Mouse (Mus musculus) limb, embryonic 14.5 days (tissue): Measurements from ENCODE around the gene Mfap4. TPM values are rescaled to one million over a fixed set of nuclear protein-coding genes. Genes with fewer than 3 reads are reported as not detected.

Source experiments
- ATAC-seq: fragments of 200-750 bp; cut with Nextera tagmentation; 2 replicates; pipeline ENCODE4 v1.8.0; 2017; ENCODE audit warnings: low read depth, moderate number of reproducible peaks, moderate TSS enrichment; ENCODE audit not compliant: low FRiP score
- DNase-seq: peaks from one replicate; pipeline ENCODE4 v3.0.0-alpha.2; 2015; ENCODE audit warnings: low spot score
- H3K27ac ChIP-seq: fragments of 300-500 bp; sonication (generic); replicated peaks from 2 replicates; pipeline ENCODE4 v1.5.1; 2014; ENCODE audit warnings: low read depth, mild to moderate bottlenecking, low read length, moderate library complexity, mixed read lengths
- H3K27me3 ChIP-seq: fragments of 300-500 bp; sonication (generic); 2 replicates; pipeline ENCODE4 v1.6.1; 2014; ENCODE audit warnings: low read length, mixed read lengths; ENCODE audit not compliant: control insufficient read depth, insufficient read depth
- H3K36me3 ChIP-seq: fragments of 300-500 bp; sonication (generic); 2 replicates; pipeline ENCODE4 v1.6.1; 2014; ENCODE audit warnings: mild to moderate bottlenecking, low read length, moderate library complexity, mixed read lengths; ENCODE audit not compliant: control insufficient read depth, insufficient read depth
- H3K4me1 ChIP-seq: fragments of 300-500 bp; sonication (generic); 2 replicates; pipeline ENCODE4 v1.6.1; 2014; ENCODE audit warnings: antibody characterized with exemption, low read length, mixed read lengths; ENCODE audit not compliant: control insufficient read depth, insufficient read depth
- H3K4me2 ChIP-seq: fragments of 300-500 bp; sonication (generic); replicated peaks from 2 replicates; pipeline ENCODE4 v1.6.1; 2014; ENCODE audit warnings: low read depth, mild to moderate bottlenecking, low read length, moderate library complexity; ENCODE audit not compliant: severe bottlenecking
- H3K4me3 ChIP-seq: fragments of 300-500 bp; sonication (generic); replicated peaks from 2 replicates; pipeline ENCODE4 v1.5.1; 2014; ENCODE audit warnings: low read length
- H3K9ac ChIP-seq: fragments of 300-500 bp; sonication (generic); 2 replicates; pipeline ENCODE4 v1.6.1; 2014; ENCODE audit warnings: mild to moderate bottlenecking, low read depth, low read length, moderate library complexity; ENCODE audit not compliant: severe bottlenecking
- H3K9me3 ChIP-seq: fragments of 300-500 bp; sonication (generic); 2 replicates; pipeline ENCODE4 v1.6.1; 2016; ENCODE audit warnings: low read length; ENCODE audit not compliant: control insufficient read depth
- POLR2A ChIP-seq: fragments of 200-500 bp; IDR thresholded peaks from 2 replicates; pipeline ENCODE4 v1.8.0; 2012; ENCODE audit warnings: inconsistent platforms, mild to moderate bottlenecking, moderate library complexity, borderline replicate concordance; ENCODE audit not compliant: insufficient read depth, insufficient read length; ENCODE audit errors: extremely low read depth
- WGBS: fragments of 180-500 bp; shearing (Covaris S2); extraction: QIAGEN DNeasy Blood & Tissue Kit; methylation state at CpG from one replicate; pipeline ENCODE4 v1.1.7; 2014; 5-methylcytosine and 5-hydroxymethylcytosine counted together
- polyA plus RNA-seq, 2 experiments: library from polyadenylated mRNA; depleted of rRNA in 1 of 2; stranded (reverse) in 1 of 2; unstranded in 1 of 2; fragments of >200 nt; fragmentation: Nextera tagmentation in 1 of 2; extraction: Ambion mirVana in 1 of 2; gene quantifications; 2 replicates each; pipeline versions ENCODE4 v1.2.1 to v1.2.3; 2012 to 2014

The Mfap4 gene
- polyA plus RNA-seq, 2 experiments: 474 to 749 TPM

DNA sequence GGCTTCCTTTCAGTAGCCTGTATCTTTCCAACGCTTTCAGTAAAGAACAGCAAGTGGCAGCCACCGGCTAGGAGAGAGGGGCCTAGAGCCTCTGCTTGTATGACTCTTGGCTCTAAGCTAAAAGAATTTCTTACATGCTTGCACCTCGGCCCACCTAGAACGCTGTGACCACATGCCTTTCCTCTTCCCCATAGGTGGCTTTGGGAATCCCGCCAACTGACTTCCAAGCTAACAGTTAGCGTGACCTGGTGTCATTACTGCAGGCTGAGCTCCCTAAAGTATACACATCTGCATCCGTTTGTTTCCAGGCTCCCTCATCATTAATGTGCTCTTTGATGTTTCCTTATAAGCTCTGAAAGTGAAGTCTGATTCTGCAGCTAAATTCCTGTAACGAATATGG, 18.7 kb downstream of the Mfap4 start:
- Histone ChIP-seq H3K9me3 (no peaks in the 10 kb centered on the region), H3K4me3 (peak overlapping the region; percentile 61; the same call in 1 of the 2 replicates), H3K27ac (no peak overlapping the region), H3K36me3 (no peaks in the 10 kb centered on the region), H3K27me3 (no peaks in the 10 kb centered on the region), H3K4me1 (peaks cover 22% of the 10 kb centered on the region), H3K4me2 (peak overlapping the region; percentile 77; the same call in 1 of the 2 replicates), H3K9ac (no peak overlapping the region)
- WGBS: 36% methylated on average over 8 of the region's 8 CpGs
- no peak for ATAC-seq
- DNase-seq: peak; percentile 8
- no peak for TF ChIP-seq POLR2A

DNA sequence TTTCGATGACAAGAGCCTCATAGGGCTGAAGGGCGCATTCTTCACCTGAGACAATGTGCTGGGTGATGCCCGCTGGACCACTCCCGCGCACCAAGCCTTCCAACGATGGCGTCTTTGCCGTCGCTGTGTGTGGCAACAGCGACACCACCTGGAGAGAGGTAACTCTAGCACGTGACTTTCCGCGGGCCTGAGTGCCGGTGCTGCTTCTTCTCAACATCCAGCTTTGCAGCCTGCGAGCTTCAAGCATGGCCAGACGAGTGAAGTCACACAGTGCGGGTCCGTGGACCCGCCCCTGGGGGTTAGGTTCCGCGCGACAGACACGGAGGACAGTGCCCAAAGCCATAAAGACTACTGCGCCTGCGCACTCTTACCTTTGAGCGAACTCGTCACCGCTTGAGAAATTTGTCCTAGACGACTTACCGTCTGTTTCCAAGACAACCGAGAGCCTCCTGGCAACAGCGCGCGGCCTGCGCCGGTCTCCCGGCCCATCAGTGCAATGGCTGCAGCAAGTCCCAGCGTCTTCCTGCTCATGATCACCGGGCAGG, 19.6 kb downstream of the Mfap4 start, which contains the start of gene B9d1:
Gene B9d1 (plus strand): TSS at position 432 of the 545 bp plus-strand sequence.
- DNase-seq: peak; percentile 97
- peaks cover 22% of the 10 kb centered on the region for H3K4me1 ChIP-seq
- 1% methylated on average over 39 of the region's 39 CpGs for WGBS
- no peaks in the 10 kb centered on the region for H3K36me3 ChIP-seq
- peak; percentile 89 for ATAC-seq
- no peaks in the 10 kb centered on the region for H3K9me3 ChIP-seq
- peak within 1 kb of the TSS; percentile 71 for H3K9ac ChIP-seq
- no peak for TF ChIP-seq POLR2A
- no peaks in the 10 kb centered on the region for H3K27me3 ChIP-seq
- peak within 1 kb of the TSS; percentile 78 for H3K27ac ChIP-seq
- H3K4me2 ChIP-seq: peak within 1 kb of the TSS; percentile 77
- peak within 1 kb of the TSS; percentile 61 for H3K4me3 ChIP-seq

DNA sequence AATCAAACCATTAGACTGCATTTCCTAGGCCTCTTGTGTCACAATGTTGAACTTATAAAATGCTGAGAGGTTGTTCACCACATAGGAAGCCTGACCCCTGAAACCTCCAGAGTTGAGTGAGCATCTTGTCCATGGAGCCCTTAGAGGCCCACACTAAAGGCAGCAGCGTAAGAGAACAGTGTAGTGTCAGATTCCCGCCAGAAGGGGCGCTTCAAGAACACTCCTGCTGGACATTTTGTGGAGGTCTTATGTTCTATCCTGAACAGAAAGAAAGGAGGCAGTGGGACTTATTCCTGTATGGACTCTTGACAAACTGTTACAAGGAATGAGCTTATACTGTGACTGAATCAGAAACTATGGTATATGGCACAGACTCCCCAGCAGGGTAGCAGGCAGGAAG, 29.7 kb downstream of the Mfap4 start:
- DNase-seq (peak; percentile 23), ATAC-seq (no peak)
- Histone ChIP-seq H3K9ac (no peak overlapping the region), H3K27ac (no peak overlapping the region), H3K9me3 (no peaks in the 10 kb centered on the region), H3K4me1 (no peaks in the 10 kb centered on the region), H3K27me3 (no peaks in the 10 kb centered on the region), H3K4me3 (no peak overlapping the region), H3K4me2 (no peak overlapping the region), H3K36me3 (peaks cover 52% of the 10 kb centered on the region)
- WGBS: 40% methylated on average over 3 of the region's 3 CpGs
- no peak for TF ChIP-seq POLR2A

DNA sequence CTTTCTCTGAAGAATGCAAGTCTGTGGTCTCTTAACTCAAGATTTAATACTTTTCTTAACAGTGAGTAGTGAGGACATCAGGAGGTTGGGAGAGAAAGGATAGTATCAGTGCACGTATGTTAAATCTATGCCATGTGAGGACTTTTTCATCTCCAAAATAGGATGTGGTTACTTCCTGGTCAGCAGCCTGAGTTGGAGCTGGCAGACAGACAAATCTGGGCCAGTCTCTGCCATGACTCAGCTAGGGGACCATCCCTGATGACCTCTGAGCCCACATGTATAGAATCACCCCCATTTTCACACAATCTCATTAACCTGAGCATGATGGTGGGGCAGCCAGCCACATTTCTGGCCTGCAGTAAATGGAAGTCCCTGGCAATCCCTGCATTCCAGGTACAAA, 32.7 kb downstream of the Mfap4 start:
- no peak for TF ChIP-seq POLR2A
- ATAC-seq (no peak), DNase-seq (no peak)
- WGBS: 79% methylated on average over 1 of the region's 1 CpGs
- Histone ChIP-seq H3K27me3 (no peaks in the 10 kb centered on the region), H3K4me2 (no peak overlapping the region), H3K4me1 (no peaks in the 10 kb centered on the region), H3K4me3 (no peak overlapping the region), H3K27ac (no peak overlapping the region), H3K36me3 (peaks cover 73% of the 10 kb centered on the region), H3K9ac (no peak overlapping the region), H3K9me3 (no peaks in the 10 kb centered on the region)

DNA sequence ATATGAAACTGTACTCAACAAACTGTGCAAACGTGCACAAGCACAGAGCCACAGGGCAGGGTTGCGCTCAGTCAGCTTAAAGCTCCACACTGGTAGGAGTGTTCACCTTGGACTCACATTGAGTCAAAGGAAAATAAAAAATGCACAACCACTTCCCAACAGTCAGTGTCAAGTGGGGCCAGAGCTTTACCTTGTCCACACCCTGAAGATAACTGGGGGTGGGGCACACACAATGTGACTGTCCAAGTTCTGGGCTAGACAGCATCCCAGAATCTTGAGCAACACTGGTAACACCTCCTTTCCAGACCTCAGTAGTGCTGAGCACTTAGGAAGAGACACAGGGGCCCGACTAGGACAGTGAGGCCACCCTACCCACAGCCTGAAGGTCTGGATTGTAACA, 33.6 kb downstream of the Mfap4 start:
- Histone ChIP-seq H3K4me3 (no peak overlapping the region), H3K9ac (no peak overlapping the region), H3K36me3 (peaks cover 70% of the 10 kb centered on the region), H3K27ac (no peak overlapping the region), H3K4me2 (no peak overlapping the region), H3K27me3 (no peaks in the 10 kb centered on the region), H3K9me3 (no peaks in the 10 kb centered on the region), H3K4me1 (no peaks in the 10 kb centered on the region)
- WGBS: 96% methylated on average over 3 of the region's 3 CpGs
- DNase-seq (no peak), ATAC-seq (no peak)
- TF ChIP-seq POLR2A: no peak
